Mouse (Mus musculus): ENCODE measurements around the gene Plekhg5. TPM values are rescaled to one million over a fixed set of nuclear protein-coding genes. Genes with fewer than 3 reads are reported as not detected.

Plekhg5 gene
- polyA plus RNA-seq, 1 experiment from 2014 or later = 1.8 TPM

DNA sequence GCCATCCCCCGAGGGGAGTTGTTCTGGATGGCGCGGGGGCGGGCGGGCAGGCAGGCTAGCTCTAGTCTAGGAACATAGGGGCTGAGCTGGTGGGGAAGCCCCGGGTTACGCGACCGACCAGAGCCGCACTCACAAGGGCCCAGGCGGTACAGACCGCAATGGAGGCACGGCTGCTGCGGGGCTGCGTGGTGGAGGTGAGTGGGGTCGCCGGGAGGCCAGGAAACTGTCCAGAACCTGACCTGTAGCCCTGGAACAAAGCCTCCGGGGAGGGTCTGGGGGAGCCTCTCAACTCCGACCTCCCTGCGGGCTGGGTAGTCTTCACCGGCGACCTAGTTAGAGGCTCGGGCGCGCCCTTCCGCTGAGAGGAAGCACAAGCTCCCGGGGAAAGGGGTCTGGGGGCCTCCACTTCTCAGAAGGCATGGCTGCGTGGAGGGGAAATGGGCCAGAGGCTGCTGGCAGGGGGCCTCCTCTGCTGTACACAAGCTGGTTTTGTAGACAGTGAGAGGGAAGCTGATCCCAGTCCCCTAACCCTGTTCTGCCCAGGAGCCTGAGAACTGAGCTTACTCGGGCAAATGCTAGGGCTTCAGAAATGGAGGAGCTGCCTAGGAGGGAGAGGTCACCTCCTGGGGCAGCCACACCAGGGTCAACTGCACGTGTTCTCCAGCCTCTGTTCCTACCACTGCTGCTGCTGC, 43.8 kb downstream of the Plekhg5 start, which contains the start of gene Tnfrsf25:
Tnfrsf25 (plus strand) TSS at position 14 of the 692 bp plus-strand sequence.
- H3K27me3 ChIP-seq (ENCODE audit: insufficient read depth, low read length) = peaks cover 63% of the 10 kb centered on the region
- ATAC-seq (peak; percentile 30), DNase-seq (no peak)
- no peak within 1 kb of the TSS for H3K27ac ChIP-seq (ENCODE audit: low read depth)
- TF ChIP-seq EP300 (IDR thresholded peaks at IDR 0.05; ENCODE audit: low read depth) (no peak), CTCF (IDR thresholded peaks at IDR 0.05; ENCODE audit: low read depth) (no peak)
- H3K9me3 ChIP-seq (ENCODE audit: low read length) = no peaks in the 10 kb centered on the region
- peaks cover 8% of the 10 kb centered on the region for H3K4me1 ChIP-seq (ENCODE audit: insufficient read depth)
- no peak within 1 kb of the TSS for H3K4me3 ChIP-seq (ENCODE audit: low read depth, low read length)
- H3K9ac ChIP-seq (replicated peaks) = peak within 1 kb of the TSS; percentile 30; the same call in 1 of the 2 replicates
- peaks cover 5% of the 10 kb centered on the region for H3K36me3 ChIP-seq (replicated peaks; ENCODE audit: insufficient read depth, low read length)
- peak within 1 kb of the TSS; percentile 42; the same call in 1 of the 2 replicates for H3K4me2 ChIP-seq (ENCODE audit: low read depth, low read length)
- WGBS (ENCODE audit: insufficient replicate concordance) = 5% methylated on average over 30 of the region's 30 CpGs

- H3K9me3 ChIP-seq (ENCODE audit: low read length) = no peaks in the 10 kb centered on the region
- no peak overlapping the region for H3K4me3 ChIP-seq (ENCODE audit: low read depth, low read length)
- WGBS (ENCODE audit: insufficient replicate concordance) = 71% methylated on average over 9 of the region's 9 CpGs
- H3K9ac ChIP-seq (replicated peaks) = no peak overlapping the region
- no peaks in the 10 kb centered on the region; the same call in none of the 2 replicates for H3K36me3 ChIP-seq (replicated peaks; ENCODE audit: insufficient read depth, low read length)
- H3K27me3 ChIP-seq (ENCODE audit: insufficient read depth, low read length) = peaks cover 76% of the 10 kb centered on the region
- no peak overlapping the region for H3K27ac ChIP-seq (ENCODE audit: low read depth)
- no peak for DNase-seq
- TF ChIP-seq CTCF (IDR thresholded peaks at IDR 0.05; ENCODE audit: low read depth) = no peak
- TF ChIP-seq EP300 (IDR thresholded peaks at IDR 0.05; ENCODE audit: low read depth) = no peak
- H3K4me1 ChIP-seq (ENCODE audit: insufficient read depth) = peaks cover 10% of the 10 kb centered on the region
- no peak for ATAC-seq
- H3K4me2 ChIP-seq (ENCODE audit: low read depth, low read length) = no peak overlapping the region
Measured at GRCm38 (mm10) chr4:152117538-152117937, 45.2 kb downstream of the Plekhg5 start.

GRCm38 (mm10) chr4:152119396-152120292, 47.3 kb downstream of the Plekhg5 start:
- Histone ChIP-seq H3K4me3 (ENCODE audit: low read depth, low read length) (no peak overlapping the region), H3K4me2 (ENCODE audit: low read depth, low read length) (no peak overlapping the region), H3K27ac (ENCODE audit: low read depth) (no peak overlapping the region), H3K9me3 (ENCODE audit: low read length) (no peaks in the 10 kb centered on the region), H3K36me3 (replicated peaks; ENCODE audit: insufficient read depth, low read length) (no peaks in the 10 kb centered on the region), H3K9ac (replicated peaks) (no peak overlapping the region), H3K27me3 (ENCODE audit: insufficient read depth, low read length) (peaks cover 94% of the 10 kb centered on the region), H3K4me1 (ENCODE audit: insufficient read depth) (peaks cover 10% of the 10 kb centered on the region)
- ATAC-seq (0 out of 2 replicates have a peak, but pooled peaks have one; percentile 16), DNase-seq (peak; percentile 66)
- WGBS (ENCODE audit: insufficient replicate concordance) = 19% methylated on average over 39 of the region's 39 CpGs
- TF ChIP-seq CTCF (IDR thresholded peaks at IDR 0.05; ENCODE audit: low read depth) = peak; percentile 65
- TF ChIP-seq EP300 (IDR thresholded peaks at IDR 0.05; ENCODE audit: low read depth) = no peak

- 5% methylated on average over 31 of the region's 31 CpGs for WGBS (ENCODE audit: insufficient replicate concordance)
- Histone ChIP-seq H3K27me3 (ENCODE audit: insufficient read depth, low read length) (peaks cover 94% of the 10 kb centered on the region), H3K4me1 (ENCODE audit: insufficient read depth) (peaks cover 10% of the 10 kb centered on the region), H3K27ac (ENCODE audit: low read depth) (no peak overlapping the region), H3K9me3 (ENCODE audit: low read length) (no peaks in the 10 kb centered on the region), H3K4me2 (ENCODE audit: low read depth, low read length) (peak overlapping the region; percentile 38), H3K4me3 (ENCODE audit: low read depth, low read length) (peak overlapping the region; percentile 27), H3K36me3 (replicated peaks; ENCODE audit: insufficient read depth, low read length) (no peaks in the 10 kb centered on the region), H3K9ac (replicated peaks) (no peak overlapping the region)
- TF ChIP-seq CTCF (IDR thresholded peaks at IDR 0.05; ENCODE audit: low read depth) = no peak
- no peak for TF ChIP-seq EP300 (IDR thresholded peaks at IDR 0.05; ENCODE audit: low read depth)
- DNase-seq = no peak
- ATAC-seq = no peak
Measured at GRCm38 (mm10) chr4:152120311-152121182, 48.2 kb downstream of the Plekhg5 start.

DNA sequence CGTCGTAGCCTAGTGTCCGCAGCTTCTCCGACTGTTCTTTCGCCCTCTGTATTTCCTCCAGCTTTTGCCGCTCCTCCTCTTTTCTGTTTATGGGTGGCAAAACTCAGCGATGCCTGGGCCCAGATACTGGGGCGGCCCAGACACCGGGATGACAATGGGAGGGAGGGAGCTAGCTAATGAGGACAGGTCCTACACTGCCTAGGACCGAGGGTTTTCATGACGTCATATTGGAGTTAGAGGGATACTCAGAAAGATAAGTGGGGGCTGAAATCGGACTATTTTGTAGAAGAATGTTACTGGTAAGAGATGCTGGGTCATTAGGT, 48.8 kb downstream of the Plekhg5 start:
- no peak overlapping the region for H3K27ac ChIP-seq (ENCODE audit: low read depth)
- TF ChIP-seq CTCF (IDR thresholded peaks at IDR 0.05; ENCODE audit: low read depth) (no peak), EP300 (IDR thresholded peaks at IDR 0.05; ENCODE audit: low read depth) (no peak)
- peaks cover 94% of the 10 kb centered on the region for H3K27me3 ChIP-seq (ENCODE audit: insufficient read depth, low read length)
- no peaks in the 10 kb centered on the region for H3K36me3 ChIP-seq (replicated peaks; ENCODE audit: insufficient read depth, low read length)
- no peak for ATAC-seq
- no peak overlapping the region for H3K9ac ChIP-seq (replicated peaks)
- H3K4me3 ChIP-seq (ENCODE audit: low read depth, low read length) = peak overlapping the region; percentile 27; the same call in 1 of the 2 replicates
- H3K4me1 ChIP-seq (ENCODE audit: insufficient read depth) = peaks cover 9% of the 10 kb centered on the region; the same call in 1 of the 2 replicates
- DNase-seq = no peak
- H3K4me2 ChIP-seq (ENCODE audit: low read depth, low read length) = peak overlapping the region; percentile 38
- WGBS (ENCODE audit: insufficient replicate concordance) = 3% methylated on average over 12 of the region's 12 CpGs
- no peaks in the 10 kb centered on the region for H3K9me3 ChIP-seq (ENCODE audit: low read length)

Measured in liver, postnatal 0 days (tissue).